Mouse (Mus musculus) small intestine, adult 2 months (tissue): ENCODE results near the gene Ptprm.

Source experiments
- CTCF ChIP-seq: fragments of 200-500 bp; IDR thresholded peaks from 2 replicates; pipeline ENCODE4 v1.5.1; 2012; ENCODE audit warnings: low read depth, mild to moderate bottlenecking, control low read depth, inconsistent platforms, low read length, moderate library complexity, mixed read lengths; ENCODE audit not compliant: insufficient replicate concordance, insufficient read length; ENCODE audit errors: extremely low read depth
- POLR2A ChIP-seq: fragments of 200-500 bp; IDR thresholded peaks from 2 replicates; pipeline ENCODE4 v1.6.1; 2012; ENCODE audit warnings: low read depth, mild to moderate bottlenecking, control low read depth, inconsistent platforms, low read length, moderate library complexity

- TF ChIP-seq CTCF (no peak), POLR2A (no peak)
Observed at GRCm38 (mm10) chr17:67277124-67277910, 76.9 kb downstream of the Ptprm start.
